Mouse (Mus musculus): ENCODE measurements around the gene Gnptg. TPM values are rescaled to one million over a fixed set of nuclear protein-coding genes. Genes with fewer than 3 reads are reported as not detected.

Gnptg gene
- polyA plus RNA-seq (2015; fragmentation: Nextera tagmentation; extraction: Ambion mirVana), result 33.9 and 34.3 TPM in 2 replicates

GRCm38 (mm10) chr17:25239695-25240636, at the start of gene Gnptg, which contains the start of gene Tsr3:
Gnptg (minus strand) TSS chr17:25240124.
Tsr3 (plus strand) TSS chr17:25240170.
- Histone ChIP-seq H3K9me3 (no peaks in the 10 kb centered on the region), H3K4me3 (peak within 1 kb of the TSS; percentile 99), H3K4me1 (peaks cover 17% of the 10 kb centered on the region), H3K9ac (peak within 1 kb of the TSS; percentile 99), H3K27me3 (no peaks in the 10 kb centered on the region), H3K36me3 (peaks cover 52% of the 10 kb centered on the region), H3K27ac (peak within 1 kb of the TSS; percentile 94), H3K4me2 (peak within 1 kb of the TSS; percentile 81)
- peak; percentile 76; the same call in 1 of the 2 replicates for ATAC-seq (ENCODE audit: insufficient number of reproducible peaks, insufficient read depth, low FRiP score, low TSS enrichment, low read depth)
- under 1% methylated on average over 80 of the region's 80 CpGs for WGBS

- WGBS, result 21% methylated on average over 4 of the region's 4 CpGs
- Histone ChIP-seq H3K36me3 (no peaks in the 10 kb centered on the region), H3K4me1 (no peaks in the 10 kb centered on the region), H3K4me3 (no peak overlapping the region), H3K9me3 (no peaks in the 10 kb centered on the region), H3K27ac (no peak overlapping the region), H3K27me3 (no peaks in the 10 kb centered on the region), H3K9ac (no peak overlapping the region), H3K4me2 (no peak overlapping the region)
- no peak for ATAC-seq (ENCODE audit: insufficient number of reproducible peaks, insufficient read depth, low FRiP score, low TSS enrichment, low read depth)
Observed at GRCm38 (mm10) chr17:25288842-25289241, 48.9 kb upstream of the Gnptg start.

- Histone ChIP-seq H3K4me2 (no peak overlapping the region), H3K36me3 (no peaks in the 10 kb centered on the region), H3K9ac (no peak overlapping the region), H3K27ac (no peak overlapping the region), H3K9me3 (no peaks in the 10 kb centered on the region), H3K4me1 (no peaks in the 10 kb centered on the region), H3K4me3 (no peak overlapping the region), H3K27me3 (no peaks in the 10 kb centered on the region)
- 17% methylated on average over 3 of the region's 3 CpGs for WGBS
- no peak for ATAC-seq (ENCODE audit: insufficient number of reproducible peaks, insufficient read depth, low FRiP score, low TSS enrichment, low read depth)
Observed at GRCm38 (mm10) chr17:25285033-25285432, 45.1 kb upstream of the Gnptg start.

- H3K36me3 ChIP-seq, result no peaks in the 10 kb centered on the region
- no peaks in the 10 kb centered on the region for H3K9me3 ChIP-seq
- no peak overlapping the region for H3K9ac ChIP-seq
- H3K4me3 ChIP-seq, result no peak overlapping the region
- WGBS, result 35% methylated on average over 11 of the region's 11 CpGs
- H3K4me2 ChIP-seq, result no peak overlapping the region
- no peaks in the 10 kb centered on the region for H3K4me1 ChIP-seq
- H3K27me3 ChIP-seq, result no peaks in the 10 kb centered on the region
- no peak for ATAC-seq (ENCODE audit: insufficient number of reproducible peaks, insufficient read depth, low FRiP score, low TSS enrichment, low read depth)
- no peak overlapping the region for H3K27ac ChIP-seq
Observed at GRCm38 (mm10) chr17:25282133-25282532, 42.2 kb upstream of the Gnptg start.

- H3K9me3 ChIP-seq, result no peaks in the 10 kb centered on the region
- no peak overlapping the region for H3K4me2 ChIP-seq
- H3K4me1 ChIP-seq, result peaks cover 20% of the 10 kb centered on the region
- no peaks in the 10 kb centered on the region for H3K27me3 ChIP-seq
- no peak for ATAC-seq (ENCODE audit: insufficient number of reproducible peaks, insufficient read depth, low FRiP score, low TSS enrichment, low read depth)
- no peak overlapping the region for H3K4me3 ChIP-seq
- H3K36me3 ChIP-seq, result no peaks in the 10 kb centered on the region
- no peak overlapping the region for H3K27ac ChIP-seq
- 97% methylated on average over 3 of the region's 3 CpGs for WGBS
- no peak overlapping the region for H3K9ac ChIP-seq
Observed at GRCm38 (mm10) chr17:25275833-25276232, 35.9 kb upstream of the Gnptg start.

- ATAC-seq (ENCODE audit: insufficient number of reproducible peaks, insufficient read depth, low FRiP score, low TSS enrichment, low read depth), result no peak
- Histone ChIP-seq H3K27me3 (no peaks in the 10 kb centered on the region), H3K9me3 (no peaks in the 10 kb centered on the region), H3K36me3 (peaks cover 8% of the 10 kb centered on the region; the same call in 1 of the 2 replicates), H3K9ac (peak within 1 kb of the TSS; percentile 97), H3K4me2 (peak within 1 kb of the TSS; percentile 96), H3K4me1 (peaks cover 31% of the 10 kb centered on the region), H3K4me3 (peak within 1 kb of the TSS; percentile 98), H3K27ac (peak within 1 kb of the TSS; percentile 98)
- 79% methylated on average over 9 of the region's 9 CpGs for WGBS
Observed at GRCm38 (mm10) chr17:25274571-25275346, 34.8 kb upstream of the Gnptg start, which contains the start of gene Ube2i. Ube2i (minus strand) TSS chr17:25274622.

- under 1% methylated on average over 39 of the region's 45 CpGs for WGBS
- H3K27me3 ChIP-seq, result no peaks in the 10 kb centered on the region
- peak overlapping the region; percentile 98 for H3K4me3 ChIP-seq
- peaks cover 34% of the 10 kb centered on the region for H3K4me1 ChIP-seq
- peaks cover 17% of the 10 kb centered on the region for H3K36me3 ChIP-seq
- peak overlapping the region; percentile 96 for H3K4me2 ChIP-seq
- peak overlapping the region; percentile 98 for H3K27ac ChIP-seq
- ATAC-seq (ENCODE audit: insufficient number of reproducible peaks, insufficient read depth, low FRiP score, low TSS enrichment, low read depth), result peak; percentile 85
- peak overlapping the region; percentile 97 for H3K9ac ChIP-seq
- no peaks in the 10 kb centered on the region for H3K9me3 ChIP-seq
Observed at GRCm38 (mm10) chr17:25273706-25274501, 34.0 kb upstream of the Gnptg start.

GRCm38 (mm10) chr17:25272951-25273705, 33.2 kb upstream of the Gnptg start:
- H3K4me3 ChIP-seq, result peak overlapping the region; percentile 98
- peak; percentile 93 for ATAC-seq (ENCODE audit: insufficient number of reproducible peaks, insufficient read depth, low FRiP score, low TSS enrichment, low read depth)
- no peaks in the 10 kb centered on the region for H3K27me3 ChIP-seq
- no peaks in the 10 kb centered on the region for H3K9me3 ChIP-seq
- WGBS, result under 1% methylated on average over 89 of the region's 92 CpGs
- H3K27ac ChIP-seq, result peak overlapping the region; percentile 98
- peaks cover 24% of the 10 kb centered on the region for H3K36me3 ChIP-seq
- H3K4me1 ChIP-seq, result peaks cover 34% of the 10 kb centered on the region
- H3K4me2 ChIP-seq, result peak overlapping the region; percentile 96
- H3K9ac ChIP-seq, result peak overlapping the region; percentile 97

- peak overlapping the region; percentile 97 for H3K9ac ChIP-seq
- H3K4me2 ChIP-seq, result peak overlapping the region; percentile 96
- peak overlapping the region; percentile 98 for H3K27ac ChIP-seq
- H3K27me3 ChIP-seq, result no peaks in the 10 kb centered on the region
- no peaks in the 10 kb centered on the region for H3K9me3 ChIP-seq
- ATAC-seq (ENCODE audit: insufficient number of reproducible peaks, insufficient read depth, low FRiP score, low TSS enrichment, low read depth), result no peak
- peaks cover 32% of the 10 kb centered on the region for H3K36me3 ChIP-seq
- WGBS, result under 1% methylated on average over 10 of the region's 10 CpGs
- H3K4me3 ChIP-seq, result peak overlapping the region; percentile 98
- peaks cover 34% of the 10 kb centered on the region for H3K4me1 ChIP-seq
Observed at GRCm38 (mm10) chr17:25272326-25272725, 32.4 kb upstream of the Gnptg start.

GRCm38 (mm10) chr17:25270795-25271335, 30.9 kb upstream of the Gnptg start:
- Histone ChIP-seq H3K36me3 (peaks cover 47% of the 10 kb centered on the region), H3K4me2 (peak overlapping the region; percentile 96), H3K9ac (peak overlapping the region; percentile 97), H3K4me1 (peaks cover 34% of the 10 kb centered on the region), H3K27ac (no peak overlapping the region), H3K27me3 (no peaks in the 10 kb centered on the region), H3K9me3 (no peaks in the 10 kb centered on the region), H3K4me3 (peak overlapping the region; percentile 98)
- 90% methylated on average over 2 of the region's 2 CpGs for WGBS
- no peak for ATAC-seq (ENCODE audit: insufficient number of reproducible peaks, insufficient read depth, low FRiP score, low TSS enrichment, low read depth)

Data from embryonic facial prominence, embryonic 13.5 days (tissue).